Mouse (Mus musculus) kidney, adult 11 months (tissue): ENCODE data around the gene Tkt.
"Not testable (repeated sequence)": the region's sequence is repeated elsewhere in the genome, so short reads cannot be mapped to it uniquely, and the experiment has no call there.

Experiments
- DNase-seq: peaks from one replicate; pipeline ENCODE4 v3.0.0; 2022

Tkt gene

DNA sequence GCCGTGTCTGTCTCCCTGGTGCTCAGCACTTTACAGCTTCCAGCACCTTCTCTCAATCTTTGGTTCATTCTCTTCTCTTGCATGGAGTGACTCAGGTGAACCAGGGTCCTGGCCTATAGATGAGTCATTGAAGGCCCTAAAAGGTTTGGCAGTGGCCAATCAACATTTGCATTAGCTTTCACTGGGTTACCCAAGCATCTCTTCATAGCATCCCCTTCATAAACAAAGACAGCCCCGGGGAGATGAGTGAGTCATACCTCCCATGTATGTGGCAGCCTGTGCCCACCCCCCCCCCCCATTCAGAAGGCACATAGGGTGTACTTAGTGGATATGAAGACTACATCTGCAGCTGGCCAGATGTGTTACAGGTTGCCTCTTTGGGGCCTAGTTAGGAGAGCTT is 8.5 kb downstream of the Tkt start:
- no peak for DNase-seq

DNA sequence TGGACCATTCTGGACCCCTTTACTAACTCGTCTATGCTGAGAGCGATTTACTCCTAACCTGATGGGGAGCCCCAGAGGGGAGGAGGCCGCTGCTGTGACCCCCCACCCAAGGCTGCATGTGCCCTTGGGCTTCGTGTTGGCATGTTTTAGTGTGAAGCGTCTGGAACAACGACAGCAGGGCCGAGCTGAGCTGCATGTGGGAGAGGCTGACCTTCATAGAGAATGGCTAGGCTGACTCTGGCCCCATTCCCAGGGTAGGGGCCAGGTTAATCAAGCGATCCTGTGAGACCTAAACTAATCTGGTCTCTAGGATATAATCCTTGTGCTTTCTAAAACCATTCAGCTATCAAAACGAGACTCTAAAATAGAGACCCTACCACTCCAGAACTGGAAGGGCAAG is 9.6 kb downstream of the Tkt start:
- no peak for DNase-seq

DNA sequence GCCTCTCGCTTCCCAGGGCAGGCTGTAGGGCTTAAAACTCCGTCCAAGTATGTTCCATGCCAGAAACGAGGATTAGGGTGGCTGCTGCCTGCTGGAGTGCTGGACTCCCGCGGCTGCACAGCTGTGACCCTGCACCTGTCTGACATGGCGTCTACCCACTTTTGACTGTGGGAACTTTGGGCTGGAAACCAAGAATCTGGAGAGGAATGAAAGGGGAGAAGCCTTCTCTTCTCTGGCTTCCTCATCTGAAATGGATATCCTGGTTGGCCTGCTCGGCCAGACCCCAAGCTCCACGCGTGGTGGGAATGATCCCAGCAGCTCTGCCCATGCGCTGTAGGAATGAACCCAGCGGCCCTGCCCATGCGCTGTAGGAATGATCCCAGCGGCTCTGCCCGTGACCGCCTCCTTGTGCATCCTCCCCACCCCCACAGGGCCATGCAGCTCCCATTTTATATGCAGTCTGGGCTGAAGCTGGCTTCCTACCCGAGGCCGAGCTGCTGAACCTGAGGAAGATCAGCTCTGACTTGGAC is 11.2 kb downstream of the Tkt start:
- DNase-seq = peak; percentile 66

DNA sequence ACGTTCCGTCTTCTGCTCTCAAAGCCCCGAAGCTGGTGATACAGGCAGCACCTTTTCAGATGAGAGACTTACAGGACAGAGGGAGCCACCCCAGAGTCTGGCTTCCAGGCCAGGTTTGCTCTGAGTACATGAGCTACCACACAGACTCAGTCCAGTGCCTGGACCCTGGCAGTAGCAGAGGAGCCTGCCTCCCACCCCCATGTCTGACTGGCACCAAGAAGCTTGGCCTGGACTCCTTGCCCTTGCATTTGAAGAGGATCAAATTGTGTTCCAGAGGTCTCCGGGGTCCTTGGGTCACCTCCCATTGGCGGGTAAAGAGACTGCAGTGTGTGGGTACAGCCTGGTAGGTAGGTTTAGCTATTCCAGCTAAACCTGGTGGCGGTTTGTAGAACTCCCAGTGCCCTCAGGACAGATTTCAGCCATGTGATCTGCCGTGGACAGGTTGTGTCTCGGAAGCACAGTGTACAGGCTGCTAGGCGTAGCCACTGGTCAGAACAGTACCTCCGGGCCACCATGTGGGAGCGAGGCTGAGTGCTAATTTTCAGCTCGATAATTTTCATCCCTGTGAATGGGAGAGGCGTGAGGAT is 12.7 kb downstream of the Tkt start:
- no peak for DNase-seq

DNA sequence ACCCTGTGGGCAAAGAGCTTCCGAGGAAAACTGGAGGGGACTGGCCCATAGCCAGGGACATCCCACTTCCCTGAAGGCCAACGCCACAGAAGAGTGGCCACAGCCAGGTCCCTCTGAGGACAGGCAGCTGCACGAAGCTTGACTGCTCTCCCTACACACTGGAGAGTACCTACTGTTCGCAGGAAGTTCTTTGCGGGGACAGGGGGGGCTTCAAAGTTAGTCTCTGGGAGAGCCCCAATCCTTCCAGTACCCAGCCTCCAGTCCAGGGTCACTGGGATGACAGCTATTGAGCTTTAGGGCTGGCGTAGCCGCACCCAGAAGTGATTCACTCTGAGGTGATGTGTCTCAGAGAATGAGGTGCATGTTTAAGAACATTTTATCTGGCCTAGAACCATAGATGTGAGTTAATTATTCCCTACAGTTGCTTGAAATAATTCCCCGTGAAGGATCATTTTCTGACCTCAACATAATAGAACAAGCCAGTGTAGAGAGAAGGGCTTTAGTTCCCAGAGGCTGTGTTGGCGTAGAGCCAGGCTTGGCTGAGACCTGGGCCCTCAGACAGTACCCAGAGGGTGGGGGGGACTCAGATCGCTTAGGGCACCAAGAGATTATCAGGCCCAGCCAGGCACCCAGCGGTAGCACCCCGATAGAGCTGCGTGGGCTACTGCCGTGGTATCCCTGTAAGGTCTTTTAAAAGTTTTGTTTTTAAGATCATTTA is 13.5 kb downstream of the Tkt start:
- peak; percentile 86 for DNase-seq

DNA sequence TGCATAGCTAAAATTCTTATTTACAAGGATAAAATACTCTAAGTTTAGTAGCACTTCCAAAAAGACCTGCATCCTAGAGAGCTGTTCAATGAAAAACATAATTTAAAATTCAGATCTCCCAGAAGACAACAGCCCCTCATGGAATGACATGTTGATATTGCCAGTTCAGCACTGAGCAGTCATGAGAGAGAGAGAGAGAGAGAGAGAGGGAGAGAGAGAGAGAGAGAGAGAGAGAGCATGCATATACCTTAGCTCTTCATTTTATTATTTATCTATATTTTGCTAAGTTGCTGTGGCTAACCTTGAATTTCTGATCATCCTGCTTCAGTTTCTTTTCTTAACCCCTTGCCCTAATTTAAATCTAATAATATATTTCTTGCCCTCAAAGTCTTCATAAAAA is 14.2 kb downstream of the Tkt start:
- DNase-seq = no peak

DNA sequence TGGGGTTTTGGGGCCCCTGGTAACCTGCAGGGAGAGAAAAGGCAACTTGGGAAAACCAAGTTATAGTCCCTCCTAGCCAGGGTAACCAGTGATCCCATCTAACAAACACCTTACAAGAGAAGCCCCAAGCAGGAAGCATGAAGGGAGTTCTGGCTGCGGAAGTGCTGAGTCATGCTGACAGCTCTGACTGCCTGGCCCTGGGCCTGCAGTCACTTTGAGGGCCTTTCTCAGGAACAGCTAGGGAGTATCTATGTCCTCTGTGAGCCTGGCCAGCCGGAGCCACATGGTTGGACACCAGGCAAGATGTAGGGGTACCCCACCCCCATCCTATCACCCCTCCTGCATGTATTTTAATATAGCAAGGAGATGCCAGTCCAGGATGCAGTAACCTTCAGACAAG is 16.3 kb downstream of the Tkt start:
- DNase-seq = peak; percentile 75

DNA sequence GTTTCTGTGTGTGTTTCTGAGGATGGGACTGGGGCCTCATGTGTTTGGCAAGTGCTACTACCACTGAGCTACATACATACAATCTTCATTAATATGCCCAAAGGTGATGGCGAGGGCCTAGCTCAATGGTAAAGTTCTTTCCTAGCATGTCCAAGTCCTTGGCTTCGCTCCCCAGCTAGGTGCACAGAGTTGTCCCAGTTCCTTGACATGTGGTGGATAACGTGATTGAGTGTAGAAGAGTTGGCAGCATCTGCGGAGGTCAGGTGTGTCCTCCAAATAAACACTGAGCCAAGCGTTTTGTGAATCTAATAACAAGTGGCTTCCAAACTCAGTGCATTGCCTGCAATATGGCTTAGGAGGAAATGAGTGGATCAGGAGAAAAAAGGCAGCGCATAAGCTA is 18.2 kb downstream of the Tkt start:
- peak; percentile 55 for DNase-seq

DNA sequence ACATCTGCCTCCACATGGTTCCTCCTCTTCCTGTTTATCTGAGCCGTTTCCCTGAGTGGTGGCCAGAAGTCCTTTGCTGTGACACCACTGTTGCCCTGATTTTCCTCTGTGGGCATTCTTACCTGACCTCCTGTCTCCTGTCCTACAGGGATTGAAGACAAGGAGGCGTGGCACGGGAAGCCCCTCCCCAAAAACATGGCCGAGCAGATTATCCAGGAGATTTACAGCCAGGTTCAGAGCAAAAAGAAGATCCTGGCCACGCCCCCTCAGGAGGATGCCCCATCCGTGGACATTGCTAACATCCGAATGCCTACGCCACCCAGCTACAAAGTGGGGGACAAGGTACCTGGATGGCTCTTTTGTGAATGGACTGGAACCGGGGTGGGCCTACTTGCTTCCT is 19.9 kb downstream of the Tkt start:
- no peak for DNase-seq

DNA sequence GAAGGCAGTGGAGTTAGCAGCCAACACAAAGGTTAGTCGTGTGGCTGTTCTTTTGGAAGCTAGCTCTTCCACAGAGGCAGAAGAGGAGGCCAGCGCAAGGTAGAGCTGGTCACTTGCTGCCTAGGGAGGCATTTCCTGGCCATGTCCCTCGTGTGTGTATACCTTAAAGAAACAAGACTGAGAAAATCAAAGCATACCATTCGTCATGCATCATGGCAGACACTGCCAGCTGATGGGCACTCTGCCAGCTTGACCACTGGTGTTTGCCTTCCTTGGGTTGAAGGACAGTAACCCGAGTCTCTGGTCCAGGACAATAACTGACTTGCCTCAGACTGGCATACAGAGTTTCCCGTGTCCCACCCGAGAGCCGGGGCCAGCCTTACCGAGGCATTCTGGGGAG is 22.1 kb downstream of the Tkt start:
- peak; percentile 44 for DNase-seq

DNA sequence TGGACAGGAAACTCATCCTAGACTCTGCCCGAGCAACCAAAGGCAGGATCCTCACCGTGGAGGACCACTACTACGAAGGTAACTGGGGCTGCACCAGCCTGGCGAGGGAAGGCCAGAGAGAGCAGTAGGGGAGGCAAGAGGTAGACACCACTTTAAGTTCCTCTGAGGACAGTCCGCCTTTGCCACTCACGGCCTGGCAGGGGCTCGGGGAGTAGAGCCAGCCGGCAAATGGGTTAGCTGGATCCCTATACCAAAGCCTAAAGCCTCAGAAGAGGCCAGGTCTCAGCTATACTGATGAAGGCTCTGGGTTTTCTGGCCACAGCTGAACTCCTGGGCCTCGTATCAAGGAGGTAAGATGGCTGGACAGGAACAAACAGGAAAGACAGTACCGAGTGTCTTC is 24.1 kb downstream of the Tkt start:
- DNase-seq = no peak

DNA sequence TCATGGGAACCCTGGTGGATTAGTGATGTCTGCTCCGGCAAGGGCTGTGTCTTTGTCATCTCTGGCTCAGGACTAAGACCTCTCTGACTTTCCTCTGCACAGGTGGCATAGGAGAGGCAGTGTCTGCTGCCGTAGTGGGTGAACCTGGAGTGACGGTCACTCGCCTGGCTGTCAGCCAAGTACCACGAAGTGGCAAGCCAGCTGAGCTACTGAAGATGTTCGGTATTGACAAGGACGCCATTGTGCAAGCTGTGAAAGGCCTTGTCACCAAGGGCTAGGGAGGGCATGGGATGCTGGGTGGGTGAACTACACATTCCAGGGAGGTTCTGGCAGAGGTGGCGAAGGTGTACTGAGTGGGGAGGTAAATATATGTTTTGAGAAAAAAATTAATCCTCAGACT is 25.1 kb downstream of the Tkt start:
- DNase-seq = no peak

DNA sequence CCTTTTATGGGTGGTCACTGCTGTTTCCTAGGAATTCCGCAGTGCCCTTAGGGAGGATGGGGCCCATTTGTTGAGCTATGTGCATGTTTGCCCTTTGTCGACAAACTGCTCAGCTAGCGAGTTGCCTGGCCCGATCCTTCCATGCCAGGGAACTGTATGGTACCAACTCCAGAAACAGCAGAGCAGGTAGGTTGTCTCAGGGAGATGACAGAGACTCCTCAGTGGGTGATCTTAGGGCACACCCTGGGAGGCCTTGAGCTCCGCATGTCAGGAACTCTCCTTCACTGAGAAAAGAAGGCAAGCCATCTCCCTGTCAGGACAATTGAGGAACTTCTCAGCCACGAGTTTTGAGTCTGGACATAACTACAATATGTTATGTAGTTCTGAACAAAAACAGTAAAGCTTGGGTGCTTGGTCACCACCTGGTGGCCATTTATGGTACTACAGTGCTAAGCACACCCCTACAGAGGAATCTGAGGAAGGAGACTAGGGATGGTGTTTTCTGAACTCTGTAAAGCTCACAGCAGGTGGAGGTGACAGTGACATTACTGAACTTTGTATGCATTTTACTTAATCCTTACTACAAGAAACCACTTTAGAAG is 25.9 kb downstream of the Tkt start:
- DNase-seq = peak; percentile 64

DNA sequence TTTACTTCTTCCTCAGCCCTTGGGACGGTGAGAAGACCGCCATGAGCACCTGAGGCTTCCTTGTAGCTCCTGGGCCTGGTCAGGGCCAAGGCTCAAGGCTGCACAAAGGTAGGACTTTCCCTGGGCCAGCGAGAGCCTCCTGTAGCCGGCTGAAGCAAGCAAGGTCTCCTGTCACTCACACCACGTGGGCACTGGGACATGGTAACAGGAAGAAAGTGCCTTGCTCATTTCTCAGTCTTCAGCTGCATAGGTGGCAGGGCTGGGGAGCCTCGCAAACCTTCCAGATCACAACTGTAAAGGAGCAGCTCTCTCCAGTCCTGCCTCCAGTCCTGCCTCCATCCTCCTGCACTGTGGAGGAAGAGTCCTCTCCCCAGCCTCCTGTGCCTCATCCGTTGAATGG is 27.6 kb downstream of the Tkt start:
- no peak for DNase-seq

DNA sequence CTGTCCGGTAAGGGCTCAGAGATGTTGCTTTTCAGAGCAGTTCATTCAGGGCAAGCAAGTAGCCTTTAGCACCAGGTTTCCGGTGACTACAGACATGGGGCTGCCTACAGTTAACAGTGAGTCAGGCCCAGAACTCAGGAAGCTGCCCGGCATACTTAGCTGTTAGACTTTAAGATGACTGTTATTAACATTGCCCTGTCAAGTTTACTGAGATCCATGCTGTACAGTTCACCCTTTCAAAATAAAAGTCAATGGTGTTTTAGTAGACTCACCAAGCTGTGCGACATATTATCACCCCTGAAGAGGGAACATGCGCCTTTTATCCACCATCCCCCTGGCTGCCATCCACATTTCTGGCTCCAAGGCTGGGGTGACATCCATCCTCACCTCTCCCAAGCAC is 28.1 kb downstream of the Tkt start:
- DNase-seq = no peak

DNA sequence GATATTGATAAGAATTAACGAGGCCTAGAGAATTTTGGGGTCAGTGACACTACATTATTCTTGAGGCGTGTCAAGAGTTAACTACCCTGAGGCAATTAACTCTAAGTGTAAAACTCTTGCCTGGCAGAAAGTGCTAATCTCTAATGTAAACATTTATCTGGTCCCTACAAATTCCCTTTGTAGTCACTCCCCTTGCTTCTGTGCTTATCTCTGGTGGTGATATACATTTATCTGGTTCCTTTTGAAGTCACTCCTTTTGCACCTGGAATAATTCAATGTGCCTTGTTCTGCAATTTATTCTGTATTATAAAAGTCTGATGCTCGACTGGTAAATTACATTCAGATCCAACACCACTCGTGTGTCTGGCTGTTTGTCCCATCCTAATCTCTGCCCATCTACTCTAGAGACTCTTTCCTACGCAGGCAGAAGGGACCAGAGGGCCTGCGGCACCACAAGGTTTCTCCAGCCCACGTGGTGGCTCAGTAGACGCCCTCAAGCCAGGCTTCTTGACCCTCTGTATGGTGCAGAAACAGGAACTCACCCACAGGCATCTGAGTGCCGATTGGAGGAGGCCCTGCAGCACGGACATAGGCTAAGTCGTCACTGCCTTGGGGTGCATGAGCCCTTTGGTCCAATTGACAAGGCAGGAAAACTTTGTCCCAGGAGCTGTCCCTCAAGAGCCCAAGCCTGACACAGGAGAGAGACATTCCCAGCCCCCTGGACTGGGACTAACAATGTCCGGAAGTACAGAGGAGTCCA is 29.3 kb downstream of the Tkt start:
- DNase-seq = not testable (repeated sequence)

DNA sequence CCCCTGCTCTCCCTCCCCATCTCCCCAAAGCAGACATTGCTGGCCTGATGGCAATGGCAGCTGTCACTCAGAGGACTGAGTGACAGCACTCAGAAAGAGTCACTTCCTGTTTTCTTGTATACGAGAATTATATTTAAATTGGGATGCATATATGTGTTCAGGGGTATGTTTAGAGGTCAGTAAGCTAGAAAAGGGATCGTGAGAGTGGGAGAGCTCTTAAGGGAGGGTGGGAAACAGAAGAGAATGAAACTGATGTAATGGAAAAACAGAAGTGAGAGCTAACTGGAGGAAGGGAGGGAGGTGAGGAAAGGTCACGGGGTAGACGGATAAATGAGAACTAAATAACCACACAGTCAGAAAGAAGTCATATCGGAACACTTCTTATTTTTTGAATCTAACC is 31.0 kb downstream of the Tkt start:
- DNase-seq = no peak

DNA sequence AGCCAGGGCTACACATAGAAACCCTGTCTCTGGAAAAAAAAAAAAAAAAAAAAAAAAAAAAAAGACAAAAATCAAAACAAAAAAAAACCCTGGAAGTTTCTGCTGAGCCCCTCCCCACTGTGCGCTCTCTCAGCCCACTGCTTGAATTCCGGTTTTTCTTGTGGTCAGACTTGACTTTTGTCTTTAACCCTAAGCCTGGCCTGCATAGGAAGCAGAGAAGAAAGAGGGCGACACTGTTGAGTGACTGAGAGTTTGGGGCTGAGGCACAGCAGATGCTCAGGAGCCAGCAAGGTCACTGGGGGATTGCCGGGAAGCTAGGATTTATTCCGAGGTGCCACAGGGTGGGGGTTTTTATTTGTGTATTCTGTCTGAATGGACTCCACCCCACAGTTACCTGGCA is 31.7 kb downstream of the Tkt start:
- no peak for DNase-seq

DNA sequence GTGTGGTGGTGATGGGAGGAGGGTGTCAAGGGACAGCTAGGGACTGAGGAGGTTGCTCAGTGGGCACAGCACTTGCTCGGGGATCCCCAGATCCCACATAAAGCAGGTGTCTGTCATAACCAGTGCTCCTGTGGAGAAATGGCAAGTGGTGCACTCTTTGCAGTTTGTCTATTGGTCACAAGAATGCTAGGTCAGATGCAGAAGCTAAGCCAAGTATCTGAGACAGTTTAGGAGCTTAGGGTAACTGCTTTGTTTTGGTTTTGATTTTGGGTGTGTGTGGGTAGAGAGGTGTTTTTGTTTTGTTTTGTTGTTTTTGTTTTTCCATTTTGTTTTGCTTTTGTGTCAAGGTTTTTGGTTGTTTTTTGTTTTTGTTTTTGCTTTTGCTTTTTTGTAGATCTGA is 33.1 kb downstream of the Tkt start:
- no peak for DNase-seq

DNA sequence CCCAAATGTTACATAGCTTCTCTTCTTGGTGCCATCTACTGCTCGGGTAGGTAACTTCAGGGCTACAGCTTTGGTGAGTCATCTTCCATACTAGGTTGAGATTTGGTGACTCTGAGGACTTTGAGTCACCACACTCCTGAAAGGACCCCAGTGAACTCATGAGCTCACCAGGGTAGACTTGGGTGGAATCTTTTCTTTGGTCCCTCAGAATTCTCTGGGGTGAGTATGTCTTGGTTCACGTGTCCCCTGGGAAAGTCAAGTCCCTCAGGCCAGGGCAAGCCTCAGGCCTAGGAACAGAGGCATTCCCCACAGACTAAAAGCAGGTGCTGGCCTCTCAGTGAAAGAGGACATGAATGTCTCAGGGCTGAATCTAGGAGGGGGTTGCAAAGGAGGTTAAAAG is 35.9 kb downstream of the Tkt start:
- DNase-seq = no peak

DNA sequence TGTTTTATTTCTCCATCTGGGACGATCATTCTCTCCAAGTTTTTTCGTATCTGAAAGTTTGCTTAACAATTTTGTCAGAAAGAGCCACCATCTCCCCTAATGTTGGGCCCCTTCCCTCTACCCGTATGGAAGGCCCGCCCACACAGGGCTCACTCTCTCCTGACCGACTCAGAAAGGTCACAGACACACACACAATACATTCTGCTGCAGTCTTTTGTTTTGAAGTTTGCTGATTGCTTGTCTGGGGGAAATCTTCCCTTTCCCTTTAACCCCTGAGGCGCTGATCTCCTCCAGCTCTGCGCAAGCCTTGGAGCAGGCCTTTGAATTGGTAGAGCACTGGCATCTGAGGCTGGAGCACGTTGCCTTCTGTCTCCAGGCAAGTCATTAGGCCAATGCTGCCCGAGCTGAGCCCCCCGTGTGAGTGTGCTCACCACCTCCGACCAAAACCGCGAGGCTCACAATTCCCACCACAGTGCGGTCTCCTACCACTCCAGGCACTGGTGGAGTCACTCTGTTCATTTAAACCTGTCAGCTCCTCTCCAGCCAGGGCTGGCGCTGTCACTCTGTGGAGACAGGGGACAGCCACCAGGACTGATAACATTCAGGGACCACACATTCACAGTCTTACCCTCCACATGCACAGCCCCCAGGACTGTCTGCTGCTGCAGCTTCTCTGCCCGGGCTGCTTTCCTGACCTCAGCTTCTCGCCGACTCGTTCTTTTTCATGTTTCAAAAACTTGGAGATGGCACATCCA is 36.5 kb downstream of the Tkt start:
- no peak for DNase-seq

DNA sequence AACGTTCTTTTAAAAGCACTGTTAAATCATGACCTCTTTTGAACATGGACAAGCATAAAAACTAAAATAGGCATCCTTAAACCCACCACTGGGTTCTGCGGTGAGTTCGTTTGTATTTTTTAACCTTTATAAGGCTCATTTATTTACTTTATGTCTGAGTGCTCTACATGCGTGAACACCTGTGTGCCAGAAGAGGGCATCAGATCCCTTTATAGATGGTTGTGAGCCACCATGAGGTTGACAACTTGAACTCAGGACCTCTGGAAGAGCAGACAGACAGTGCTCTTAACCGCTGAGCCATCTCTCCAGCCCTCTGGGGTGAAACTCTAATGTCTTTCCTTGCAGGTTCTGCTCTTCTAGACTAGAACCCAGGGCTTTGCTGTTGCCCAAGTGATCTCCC is 37.2 kb downstream of the Tkt start:
- no peak for DNase-seq
